Mouse (Mus musculus): ENCODE data around the gene Olfr1013.

Olfr1013 gene

DNA sequence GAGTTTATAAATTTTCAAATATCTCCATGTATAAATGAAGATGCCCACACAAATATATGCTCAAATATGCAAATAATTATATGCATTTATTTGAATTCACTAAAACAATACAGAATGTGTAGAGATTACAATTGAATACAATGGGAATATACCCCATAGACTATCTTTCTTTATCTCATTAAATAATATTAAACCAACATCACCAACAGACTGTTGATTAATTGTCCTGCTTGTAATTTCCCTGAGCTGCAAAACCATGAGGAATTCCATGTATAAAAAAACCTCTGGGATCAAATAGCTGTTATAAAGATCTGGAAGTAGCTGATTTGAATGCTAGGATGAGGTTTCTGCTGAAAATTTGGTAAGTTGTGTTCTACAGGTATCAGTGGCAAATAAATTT lies at the start of gene Olfr1013:
Gene Olfr1013 (plus strand): TSS at position 301 of the 400 bp plus-strand sequence.
- DNase-seq (ENCODE audit: low spot score): no peak

DNA sequence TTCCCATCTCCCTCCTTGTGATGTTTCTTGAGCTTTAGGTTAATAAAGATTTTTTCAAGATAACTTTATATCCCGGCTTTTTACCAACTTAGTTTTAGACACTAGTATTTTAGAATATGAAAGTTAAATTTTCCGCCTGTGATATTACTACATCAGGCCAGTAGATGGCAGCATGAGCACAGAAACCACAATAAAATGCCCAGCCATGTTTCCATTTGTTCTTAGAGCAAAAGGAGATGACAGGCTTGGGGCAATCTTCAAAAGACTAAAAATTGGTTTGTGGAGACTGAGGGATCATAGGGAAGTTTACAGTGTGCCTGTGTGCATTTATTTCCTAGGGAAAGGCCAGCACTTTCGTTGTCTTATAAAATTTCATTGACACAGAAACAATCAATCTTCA lies 41.1 kb upstream of the Olfr1013 start:
- DNase-seq (ENCODE audit: low spot score): no peak

DNA sequence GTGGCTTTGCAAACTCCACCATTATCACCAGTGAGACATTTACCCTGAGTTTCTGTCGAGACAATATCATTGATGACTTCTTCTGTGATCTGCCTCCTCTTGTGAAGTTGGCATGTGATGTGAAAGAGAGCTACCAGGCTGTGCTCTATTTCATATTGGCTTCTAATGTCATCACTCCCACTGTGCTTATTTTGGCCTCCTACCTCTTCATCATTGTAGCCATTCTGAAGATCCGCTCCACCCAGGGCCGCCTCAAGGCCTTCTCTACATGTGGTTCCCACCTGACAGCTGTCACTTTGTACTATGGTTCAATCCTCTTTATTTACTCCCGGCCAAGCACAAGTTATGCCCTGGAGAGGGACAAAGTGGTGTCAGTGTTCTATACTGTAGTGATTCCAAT lies 13.1 kb upstream of the Olfr1013 start:
- DNase-seq (ENCODE audit: low spot score): no peak

DNA sequence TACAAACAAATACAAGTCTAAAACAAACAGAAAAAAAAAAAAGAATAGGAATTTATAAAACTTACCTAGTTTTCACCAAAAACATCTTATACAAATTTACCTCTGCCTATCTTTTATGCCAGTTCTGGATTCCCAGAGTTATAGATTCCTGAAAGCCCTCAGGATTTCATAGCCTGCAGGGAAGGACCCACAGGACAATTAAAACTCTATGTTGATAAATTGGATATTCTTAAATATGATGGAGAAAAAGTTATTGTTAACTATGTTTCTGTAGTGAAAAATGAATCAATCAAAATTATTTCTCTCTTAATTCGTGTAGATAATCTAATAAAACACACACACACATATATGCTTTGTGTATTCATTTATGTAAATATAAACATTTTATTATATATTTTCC lies 4.2 kb upstream of the Olfr1013 start, which contains the start of gene Olfr1012:
Gene Olfr1012 (minus strand): TSS at position 101 of the 400 bp plus-strand sequence.
- DNase-seq (ENCODE audit: low spot score): no peak

DNA sequence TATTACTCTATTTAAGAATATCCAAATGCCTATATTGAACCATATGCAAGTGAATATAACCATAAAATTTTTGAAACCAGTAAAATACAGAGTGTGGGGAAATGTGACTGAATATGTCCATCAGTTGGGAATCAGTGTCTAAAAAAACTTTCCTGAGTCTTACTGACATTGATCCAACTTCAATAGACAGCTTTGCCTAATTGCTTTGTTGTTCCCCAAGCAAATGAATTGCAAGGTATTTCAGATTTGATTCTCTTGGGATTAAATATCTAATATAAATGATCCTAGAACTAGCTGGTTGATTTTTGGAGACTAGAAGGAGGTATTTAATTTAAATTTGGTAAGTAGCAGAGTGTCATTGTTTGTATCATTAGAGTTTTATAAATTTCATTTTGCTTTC lies 5.5 kb downstream of the Olfr1013 start, which contains the start of gene Olfr1014:
Gene Olfr1014 (plus strand): TSS at position 301 of the 400 bp plus-strand sequence.
- no peak for DNase-seq (ENCODE audit: low spot score)

DNA sequence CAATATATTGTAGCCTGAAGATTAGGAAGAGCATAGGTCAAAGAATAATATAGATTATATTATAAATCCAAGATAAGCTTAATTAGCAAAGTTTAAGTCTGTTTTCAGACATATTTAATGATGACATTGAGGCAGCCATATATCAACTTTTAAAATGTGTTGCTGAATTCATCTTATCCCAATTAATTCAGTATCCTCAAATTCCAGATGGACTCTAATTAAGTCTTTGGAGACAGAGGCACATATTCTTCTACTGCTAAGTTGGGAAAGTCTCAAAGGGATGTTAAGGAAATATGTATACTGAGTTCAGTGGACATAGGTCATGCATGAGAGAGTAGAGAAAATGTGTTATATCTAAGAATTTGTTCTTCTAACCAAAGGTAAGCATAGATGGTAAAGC lies 14.8 kb downstream of the Olfr1013 start, which contains the start of gene Olfr1015:
Gene Olfr1015 (plus strand): TSS at position 301 of the 400 bp plus-strand sequence.
- no peak for DNase-seq (ENCODE audit: low spot score)

DNA sequence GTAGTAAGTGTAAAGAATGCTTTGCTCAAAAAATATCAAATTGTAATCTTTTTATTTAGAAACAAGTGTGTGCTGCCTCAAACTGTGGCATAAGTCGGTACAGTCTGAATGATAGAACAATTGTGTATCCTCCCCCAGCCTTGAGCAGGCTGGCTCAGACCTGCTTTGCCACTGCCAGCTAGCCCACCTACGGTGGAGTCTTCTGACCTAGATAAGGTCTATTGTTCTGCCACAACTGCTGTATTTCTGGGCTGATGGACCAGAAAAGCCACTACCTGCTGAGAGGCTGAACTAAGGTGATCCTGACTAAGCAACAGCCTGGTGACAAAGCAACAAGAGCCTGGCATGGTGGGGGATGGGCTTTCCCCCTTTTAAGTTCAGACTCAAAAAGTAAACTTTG lies 25.4 kb downstream of the Olfr1013 start:
- no peak for DNase-seq (ENCODE audit: low spot score)

DNA sequence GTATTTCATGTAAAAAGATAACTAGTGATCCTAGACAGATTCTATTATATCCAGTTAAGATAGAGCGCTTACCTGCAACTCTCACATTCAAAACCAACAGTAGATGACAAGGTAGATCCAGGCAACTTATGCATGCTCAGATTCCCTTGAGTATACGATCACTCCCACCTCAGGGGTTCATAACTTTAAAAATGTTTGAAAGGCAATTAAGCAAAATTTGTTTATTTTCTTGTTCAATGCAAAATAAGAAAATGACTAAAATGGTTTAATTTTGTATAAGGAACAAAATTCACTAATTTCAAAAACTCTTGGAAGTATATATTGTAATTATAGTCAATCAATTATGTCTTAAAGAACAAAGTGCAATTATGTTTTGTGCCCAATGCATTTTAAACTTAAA lies 35.5 kb downstream of the Olfr1013 start, which contains the start of gene Olfr1016:
Gene Olfr1016 (minus strand): TSS at position 101 of the 400 bp plus-strand sequence.
- DNase-seq (ENCODE audit: low spot score): no peak

DNA sequence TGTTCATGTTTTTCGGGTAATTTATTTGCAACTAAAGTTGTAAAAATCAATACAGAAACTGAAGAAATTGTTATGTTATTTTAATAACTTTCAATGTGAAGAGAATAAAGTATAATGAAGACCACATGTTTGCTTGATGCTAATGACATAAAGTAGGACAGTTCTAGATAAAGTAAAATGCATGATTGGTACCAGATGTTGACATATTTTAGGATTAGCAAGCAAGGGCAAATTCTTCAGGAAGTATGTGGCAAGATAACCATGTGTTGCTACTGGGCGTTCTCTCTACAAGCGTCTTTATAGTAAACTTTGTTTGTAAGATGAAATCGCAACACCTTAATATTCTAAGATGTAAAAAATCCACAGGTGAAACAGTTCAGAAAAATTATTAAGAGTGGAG lies 37.6 kb downstream of the Olfr1013 start:
- DNase-seq (ENCODE audit: low spot score): no peak

DNA sequence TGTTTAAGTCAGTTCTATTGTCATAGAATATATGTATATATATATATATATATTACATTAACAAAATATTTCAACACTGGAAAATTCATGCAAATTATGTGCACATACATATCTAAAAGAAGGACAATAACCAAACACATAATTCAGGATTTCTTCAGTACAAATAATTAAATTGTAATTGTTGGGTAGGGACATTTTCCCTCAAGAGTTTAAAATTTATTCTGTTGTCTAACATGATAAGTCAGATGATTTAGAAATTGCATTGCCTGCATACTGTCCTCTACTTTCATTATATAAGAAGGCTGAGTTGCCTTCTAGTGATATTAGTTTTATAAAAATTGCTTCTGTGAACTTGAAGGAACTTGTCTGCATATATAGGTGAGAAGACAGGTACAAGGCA lies 51.3 kb downstream of the Olfr1013 start, which contains the start of gene Olfr1018:
Gene Olfr1018 (plus strand): TSS at position 301 of the 400 bp plus-strand sequence.
- DNase-seq (ENCODE audit: low spot score): no peak
